Mouse (Mus musculus): Measurements from ENCODE around the gene Pck2. TPM values are rescaled to one million over a fixed set of nuclear protein-coding genes. Genes with fewer than 3 reads are reported as not detected.
A peak's percentile ranks its signal among the peaks of the same experiment; 100 is the strongest.

Pck2 gene
- polyA plus RNA-seq, 1 experiment from 2014 or later: 15.7 TPM

- WGBS: 66% methylated on average over 16 of the region's 16 CpGs
These were observed 43.2 kb upstream of the Pck2 start for GRCm38 (mm10) chr14:55496761-55497448.

GRCm38 (mm10) chr14:55497449-55497821 is 42.6 kb upstream of the Pck2 start:
- DNase-seq (ENCODE audit: low spot score): peak; percentile 88
- Histone ChIP-seq H3K4me1 (replicated peaks; ENCODE audit: control insufficient read depth, insufficient read depth) (no peaks in the 10 kb centered on the region), H3K27me3 (ENCODE audit: control insufficient read depth, insufficient read depth, low read length) (no peaks in the 10 kb centered on the region), H3K4me3 (ENCODE audit: low read depth, low read length) (no peak overlapping the region), H3K9me3 (ENCODE audit: control insufficient read depth, low read length) (no peaks in the 10 kb centered on the region), H3K36me3 (ENCODE audit: control insufficient read depth, insufficient read depth, low read length) (no peaks in the 10 kb centered on the region), H3K9ac (ENCODE audit: low read length) (no peak overlapping the region), H3K4me2 (replicated peaks; ENCODE audit: low read depth) (no peak overlapping the region), H3K27ac (replicated peaks) (no peak overlapping the region)
- TF ChIP-seq CTCF (IDR thresholded peaks at IDR 0.05; ENCODE audit: low read depth) (peak; percentile 99), EP300 (optimal IDR thresholded peaks at IDR 0.05) (no peak)
- 14% methylated on average over 6 of the region's 6 CpGs for WGBS
- ATAC-seq (ENCODE audit: low FRiP score, low TSS enrichment): peak; percentile 62

More at GRCm38 (mm10) chr14:55496761-55497448, 43.2 kb upstream of the Pck2 start:
- TF ChIP-seq CTCF (IDR thresholded peaks at IDR 0.05; ENCODE audit: low read depth): no peak
- DNase-seq (ENCODE audit: low spot score): no peak
- no peaks in the 10 kb centered on the region for H3K9me3 ChIP-seq (ENCODE audit: control insufficient read depth, low read length)
- no peaks in the 10 kb centered on the region for H3K27me3 ChIP-seq (ENCODE audit: control insufficient read depth, insufficient read depth, low read length)
- ATAC-seq (ENCODE audit: low FRiP score, low TSS enrichment): peak; percentile 34; the same call in 1 of the 2 replicates
- no peaks in the 10 kb centered on the region for H3K36me3 ChIP-seq (ENCODE audit: control insufficient read depth, insufficient read depth, low read length)
- H3K4me2 ChIP-seq (replicated peaks; ENCODE audit: low read depth): no peak overlapping the region
- no peak overlapping the region for H3K27ac ChIP-seq (replicated peaks)
- H3K4me3 ChIP-seq (ENCODE audit: low read depth, low read length): no peak overlapping the region
- no peaks in the 10 kb centered on the region for H3K4me1 ChIP-seq (replicated peaks; ENCODE audit: control insufficient read depth, insufficient read depth)
- no peak overlapping the region for H3K9ac ChIP-seq (ENCODE audit: low read length)

GRCm38 (mm10) chr14:55505612-55506011 is 34.5 kb upstream of the Pck2 start:
- H3K4me1 ChIP-seq (replicated peaks; ENCODE audit: control insufficient read depth, insufficient read depth): no peaks in the 10 kb centered on the region
- H3K4me3 ChIP-seq (ENCODE audit: low read depth, low read length): no peak overlapping the region
- TF ChIP-seq EP300 (optimal IDR thresholded peaks at IDR 0.05): no peak
- TF ChIP-seq CTCF (IDR thresholded peaks at IDR 0.05; ENCODE audit: low read depth): no peak
- H3K9me3 ChIP-seq (ENCODE audit: control insufficient read depth, low read length): no peaks in the 10 kb centered on the region
- no peaks in the 10 kb centered on the region for H3K27me3 ChIP-seq (ENCODE audit: control insufficient read depth, insufficient read depth, low read length)
- DNase-seq (ENCODE audit: low spot score): no peak
- ATAC-seq (ENCODE audit: low FRiP score, low TSS enrichment): no peak
- H3K36me3 ChIP-seq (ENCODE audit: control insufficient read depth, insufficient read depth, low read length): no peaks in the 10 kb centered on the region
- WGBS: 84% methylated on average over 9 of the region's 9 CpGs
- H3K9ac ChIP-seq (ENCODE audit: low read length): no peak overlapping the region
- H3K27ac ChIP-seq (replicated peaks): no peak overlapping the region
- H3K4me2 ChIP-seq (replicated peaks; ENCODE audit: low read depth): no peak overlapping the region

GRCm38 (mm10) chr14:55507801-55508200 is 32.3 kb upstream of the Pck2 start:
- no peak overlapping the region for H3K27ac ChIP-seq (replicated peaks)
- H3K9me3 ChIP-seq (ENCODE audit: control insufficient read depth, low read length): no peaks in the 10 kb centered on the region
- H3K4me3 ChIP-seq (ENCODE audit: low read depth, low read length): no peak overlapping the region
- TF ChIP-seq EP300 (optimal IDR thresholded peaks at IDR 0.05): no peak
- TF ChIP-seq CTCF (IDR thresholded peaks at IDR 0.05; ENCODE audit: low read depth): no peak
- DNase-seq (ENCODE audit: low spot score): no peak
- H3K36me3 ChIP-seq (ENCODE audit: control insufficient read depth, insufficient read depth, low read length): no peaks in the 10 kb centered on the region
- H3K4me2 ChIP-seq (replicated peaks; ENCODE audit: low read depth): no peak overlapping the region
- no peak overlapping the region for H3K9ac ChIP-seq (ENCODE audit: low read length)
- WGBS: 52% methylated on average over 7 of the region's 7 CpGs
- H3K27me3 ChIP-seq (ENCODE audit: control insufficient read depth, insufficient read depth, low read length): no peaks in the 10 kb centered on the region
- no peak for ATAC-seq (ENCODE audit: low FRiP score, low TSS enrichment)
- no peaks in the 10 kb centered on the region for H3K4me1 ChIP-seq (replicated peaks; ENCODE audit: control insufficient read depth, insufficient read depth)

- TF ChIP-seq EP300 (optimal IDR thresholded peaks at IDR 0.05) (no peak), CTCF (IDR thresholded peaks at IDR 0.05; ENCODE audit: low read depth) (no peak)
- H3K9me3 ChIP-seq (ENCODE audit: control insufficient read depth, low read length): no peaks in the 10 kb centered on the region
- no peak overlapping the region for H3K27ac ChIP-seq (replicated peaks)
- H3K9ac ChIP-seq (ENCODE audit: low read length): no peak overlapping the region
- H3K4me2 ChIP-seq (replicated peaks; ENCODE audit: low read depth): no peak overlapping the region
- ATAC-seq (ENCODE audit: low FRiP score, low TSS enrichment) (no peak), DNase-seq (ENCODE audit: low spot score) (no peak)
- H3K4me3 ChIP-seq (ENCODE audit: low read depth, low read length): no peak overlapping the region
- H3K36me3 ChIP-seq (ENCODE audit: control insufficient read depth, insufficient read depth, low read length): no peaks in the 10 kb centered on the region
- no peaks in the 10 kb centered on the region for H3K27me3 ChIP-seq (ENCODE audit: control insufficient read depth, insufficient read depth, low read length)
- H3K4me1 ChIP-seq (replicated peaks; ENCODE audit: control insufficient read depth, insufficient read depth): no peaks in the 10 kb centered on the region
- 73% methylated on average over 10 of the region's 10 CpGs for WGBS
These were observed 30.5 kb upstream of the Pck2 start for GRCm38 (mm10) chr14:55509540-55509939.

GRCm38 (mm10) chr14:55510125-55510731 is 29.8 kb upstream of the Pck2 start, which contains the start of gene Cpne6:
Gene Cpne6, plus strand, starts transcription at chr14:55510445.
- Histone ChIP-seq H3K27ac (replicated peaks) (no peak within 1 kb of the TSS), H3K27me3 (ENCODE audit: control insufficient read depth, insufficient read depth, low read length) (no peaks in the 10 kb centered on the region), H3K9ac (ENCODE audit: low read length) (no peak within 1 kb of the TSS), H3K4me3 (ENCODE audit: low read depth, low read length) (no peak within 1 kb of the TSS), H3K4me1 (replicated peaks; ENCODE audit: control insufficient read depth, insufficient read depth) (no peaks in the 10 kb centered on the region), H3K4me2 (replicated peaks; ENCODE audit: low read depth) (no peak within 1 kb of the TSS), H3K36me3 (ENCODE audit: control insufficient read depth, insufficient read depth, low read length) (no peaks in the 10 kb centered on the region), H3K9me3 (ENCODE audit: control insufficient read depth, low read length) (no peaks in the 10 kb centered on the region)
- WGBS: 69% methylated on average over 20 of the region's 22 CpGs
- ATAC-seq (ENCODE audit: low FRiP score, low TSS enrichment) (no peak), DNase-seq (ENCODE audit: low spot score) (no peak)
- TF ChIP-seq CTCF (IDR thresholded peaks at IDR 0.05; ENCODE audit: low read depth) (no peak), EP300 (optimal IDR thresholded peaks at IDR 0.05) (no peak)
